10 mouse cellular contexts compared by ENCODE assay signal in genomic region chr1:54898656-54899084, GRCm38 (mm10). TPM values are rescaled to one million over a fixed set of nuclear protein-coding genes. Genes with fewer than 3 reads are reported as not detected.
DNase-seq lines count a peak whose midpoint lies in the region; ATAC-seq and TF ChIP-seq lines count a peak whose summit lies in the region.
"Had no signal": no experiment of that assay in that cellular context is flagged by ENCODE, and none has a peak within 500 bp of the region (broad histone marks: within the 10 kb centered on the region; RNA-seq: fewer than 3 reads in every experiment).

No protein-coding gene starts in this region.

- peaks cover 27% of the 10 kb centered on the region for H3K4me1 ChIP-seq in heart, embryonic 10.5 days
- peaks cover 20% of the 10 kb centered on the region for H3K4me1 ChIP-seq in heart, adult 2 months (ENCODE audit: control insufficient read depth, insufficient read depth, low read length)
- peaks cover 21% of the 10 kb centered on the region for H3K4me1 ChIP-seq in lung, embryonic 14.5 days (ENCODE audit: insufficient read depth)
- peaks cover 37% of the 10 kb centered on the region for H3K4me1 ChIP-seq in embryonic facial prominence, embryonic 14.5 days (ENCODE audit: control insufficient read depth, insufficient read depth, low read length)

- DNase-seq in heart, embryonic 10.5 days (ENCODE audit: low spot score), result peak; percentile 31
- no peak for DNase-seq in heart, adult 2 months
- DNase-seq in lung, embryonic 14.5 days, result peak; percentile 73
- no peak for DNase-seq in lung, postnatal 4 days
- peak; percentile 75 for DNase-seq in embryonic facial prominence, embryonic 14.5 days (ENCODE audit: low spot score)
- no peak for DNase-seq in adrenal gland, postnatal 4 days (ENCODE audit: low spot score in 2 of 2)
- no peak for DNase-seq in layer of hippocampus, adult 8-10 months (ENCODE audit: low spot score in 2 of 2)
- DNase-seq: liver, embryonic 13.5 days had no signal

- intact Hi-C loops in heart, adult 2 months (cut with DNase I), result no loop called here

- H3K36me3 ChIP-seq in heart, embryonic 10.5 days, result no peaks in the 10 kb centered on the region
- peaks cover 19% of the 10 kb centered on the region for H3K36me3 ChIP-seq in heart, adult 2 months (ENCODE audit: control insufficient read depth, insufficient read depth, low read length)
- no peaks in the 10 kb centered on the region for H3K36me3 ChIP-seq in lung, embryonic 14.5 days (ENCODE audit: insufficient read depth)
- 0 out of 2 replicates have a peak, but pooled peaks cover 2% of the 10 kb centered on the region for H3K36me3 ChIP-seq in embryonic facial prominence, embryonic 14.5 days (ENCODE audit: control insufficient read depth, insufficient read depth, low read length)
- no peaks in the 10 kb centered on the region for H3K36me3 ChIP-seq in myocyte (ENCODE audit: control insufficient read depth, insufficient read depth)
- H3K36me3 ChIP-seq: liver, embryonic 13.5 days had no signal

- no peak for TF ChIP-seq POLR2A in heart, adult 2 months (IDR thresholded peaks at IDR 0.05; ENCODE audit: insufficient read depth, low read depth, low read length)
- no peak for TF ChIP-seq POLR2A in myocyte (IDR thresholded peaks at IDR 0.05; ENCODE audit: insufficient read length, low read depth)

- ATAC-seq in lung, embryonic 14.5 days (ENCODE audit: insufficient read depth), result no peak
- peak; percentile 65; the same call in 1 of the 2 replicates for ATAC-seq in embryonic facial prominence, embryonic 14.5 days (ENCODE audit: low read depth)
- ATAC-seq: CD4-positive, CD25-positive, alpha-beta regulatory T cell, adult 4 months had no signal

- no peak overlapping the region for H3ac ChIP-seq in myocyte (ENCODE audit: control insufficient read depth, insufficient read length)

- 35% methylated on average over 5 of the region's 5 CpGs for WGBS in heart, embryonic 10.5 days
- WGBS in heart, adult 2 months, result 15% methylated on average over 5 of the region's 5 CpGs
- 22% methylated on average over 5 of the region's 5 CpGs for WGBS in lung, embryonic 14.5 days
- 20% methylated on average over 5 of the region's 5 CpGs for WGBS in embryonic facial prominence, embryonic 14.5 days

- no peak for TF ChIP-seq CTCF in heart, adult 2 months (IDR thresholded peaks at IDR 0.05)
- TF ChIP-seq CTCF in lung, embryonic 14.5 days (IDR thresholded peaks at IDR 0.05; ENCODE audit: low read depth), result no peak

- no peak overlapping the region for H3K4me3 ChIP-seq in heart, embryonic 10.5 days
- H3K4me3 ChIP-seq in heart, adult 2 months, result no peak overlapping the region
- H3K4me3 ChIP-seq in lung, embryonic 14.5 days (ENCODE audit: low read depth, low read length), result no peak overlapping the region
- H3K4me3 ChIP-seq in embryonic facial prominence, embryonic 14.5 days (ENCODE audit: low read depth, low read length), result no peak overlapping the region
- no peak overlapping the region for H3K4me3 ChIP-seq in myocyte
- H3K4me3 ChIP-seq: liver, embryonic 13.5 days had no signal

- no peaks in the 10 kb centered on the region for H3K27me3 ChIP-seq in heart, embryonic 10.5 days (ENCODE audit: insufficient read depth, poor library complexity, severe bottlenecking)
- H3K27me3 ChIP-seq in heart, adult 2 months (ENCODE audit: control insufficient read depth, insufficient read depth, low read length), result no peaks in the 10 kb centered on the region
- H3K27me3 ChIP-seq in lung, embryonic 14.5 days (ENCODE audit: insufficient read depth, low read length), result no peaks in the 10 kb centered on the region
- H3K27me3 ChIP-seq in embryonic facial prominence, embryonic 14.5 days (replicated peaks; ENCODE audit: control insufficient read depth, insufficient read depth, low read length), result no peaks in the 10 kb centered on the region
- H3K27me3 ChIP-seq in myocyte (ENCODE audit: control insufficient read depth, insufficient read depth, insufficient read length), result no peaks in the 10 kb centered on the region
- H3K27me3 ChIP-seq: liver, embryonic 13.5 days had no signal

- H3K27ac ChIP-seq in heart, embryonic 10.5 days, result no peak overlapping the region
- H3K27ac ChIP-seq in heart, adult 2 months, result no peak overlapping the region
- peak overlapping the region; percentile 13; the same call in 1 of the 2 replicates for H3K27ac ChIP-seq in lung, embryonic 14.5 days (ENCODE audit: low read depth)
- H3K27ac ChIP-seq in embryonic facial prominence, embryonic 14.5 days (replicated peaks; ENCODE audit: low read depth, low read length), result peak overlapping the region; percentile 42; the same call in 1 of the 2 replicates
- H3K27ac ChIP-seq: liver, embryonic 13.5 days had no signal

- H3K4me2 ChIP-seq in lung, embryonic 14.5 days, result no peak overlapping the region
- no peak overlapping the region for H3K4me2 ChIP-seq in embryonic facial prominence, embryonic 14.5 days (ENCODE audit: low read depth, low read length)
- peak overlapping the region; percentile 4 for H3K4me2 ChIP-seq in myocyte (ENCODE audit: low read depth)
- H3K4me2 ChIP-seq: liver, embryonic 13.5 days had no signal

- no peaks in the 10 kb centered on the region; the same call in 1 of the 2 replicates for H3K79me2 ChIP-seq in heart, adult 2 months (replicated peaks; ENCODE audit: control insufficient read depth, insufficient read depth, low read length)
- no peaks in the 10 kb centered on the region for H3K79me2 ChIP-seq in myocyte (ENCODE audit: control insufficient read depth, insufficient read depth)

- no peaks in the 10 kb centered on the region for H3K9me3 ChIP-seq in heart, embryonic 10.5 days
- H3K9me3 ChIP-seq in lung, embryonic 14.5 days (ENCODE audit: low read depth, low read length), result no peaks in the 10 kb centered on the region
- no peaks in the 10 kb centered on the region for H3K9me3 ChIP-seq in embryonic facial prominence, embryonic 14.5 days (ENCODE audit: control insufficient read depth, low read length)
- H3K9me3 ChIP-seq: liver, embryonic 13.5 days had no signal

- H3K9ac ChIP-seq in heart, adult 2 months (ENCODE audit: low read depth, low read length), result no peak overlapping the region
- no peak overlapping the region for H3K9ac ChIP-seq in lung, embryonic 14.5 days
- H3K9ac ChIP-seq in embryonic facial prominence, embryonic 14.5 days (ENCODE audit: low read depth, low read length), result no peak overlapping the region
- H3K9ac ChIP-seq: liver, embryonic 13.5 days had no signal

- no peak for TF ChIP-seq EP300 in heart, adult 2 months (IDR thresholded peaks at IDR 0.05; ENCODE audit: insufficient read depth, low read depth, low read length)

TF ChIP-seq in myocyte, 11 proteins besides CTCF, POLR2A, EP300 and RAD21:
- TF ChIP-seq POLR2AphosphoS2 (IDR thresholded peaks at IDR 0.05; ENCODE audit: insufficient read length, low read depth) (no peak), E2F4 (IDR thresholded peaks at IDR 0.05; ENCODE audit: insufficient read depth) (no peak), CEBPB (IDR thresholded peaks at IDR 0.05; ENCODE audit: insufficient read depth, poor library complexity, severe bottlenecking) (no peak), MAX (IDR thresholded peaks at IDR 0.05; ENCODE audit: low read depth) (no peak), TCF12 (IDR thresholded peaks at IDR 0.05; ENCODE audit: insufficient read depth, poor library complexity, severe bottlenecking) (no peak), REST (IDR thresholded peaks at IDR 0.05; ENCODE audit: insufficient read depth, insufficient read length) (no peak), USF1 (IDR thresholded peaks at IDR 0.05; ENCODE audit: low read depth) (no peak)

RNA-seq across cellular contexts. Expression of gene Ankrd44, which starts 27.5 kb away (rescaled TPM):
- polyA plus RNA-seq in heart, embryonic 10.5 days (2016; fragmentation: Nextera tagmentation; extraction: Ambion mirVana), result 10.9 and 11.9 TPM in 2 replicates
- total RNA-seq in heart, adult 2 months (2021), result 10 to 100 TPM; 10.2 to 10.7 TPM
- 10.2 and 14.8 TPM in 2 replicates for polyA plus RNA-seq in heart, adult 2 months (2012; rRNA removed)
- 18.3 and 22.2 TPM in 2 replicates for polyA plus RNA-seq in lung, embryonic 14.5 days (2014; fragmentation: Nextera tagmentation; extraction: Ambion mirVana)
- polyA plus RNA-seq in embryonic facial prominence, embryonic 14.5 days (2014; fragmentation: Nextera tagmentation; extraction: Ambion mirVana), result 24.8 and 28.9 TPM in 2 replicates
- polyA plus RNA-seq in myocyte (2012; fragmentation: generic; extraction: Trizol), result 4.6 TPM
- 10 to 100 TPM; 38.2 TPM for total RNA-seq in adrenal gland, postnatal 4 days (2021)
- total RNA-seq in layer of hippocampus, adult 8-10 months (2022), result 10 to 100 TPM; 11.5 to 27.2 (median 18.7) TPM

Comparison
In these comparisons a context has a peak if more than half of its experiments do, and no peak if none do; other contexts are left out.
1. DNase-seq: peak in heart, embryonic 10.5 days (single experiment), lung, embryonic 14.5 days (single experiment) and embryonic facial prominence, embryonic 14.5 days (single experiment); none in heart, adult 2 months (0 of 2), lung, postnatal 4 days (0 of 2), adrenal gland, postnatal 4 days (0 of 2) and layer of hippocampus, adult 8-10 months (0 of 2).
2. H3K27ac ChIP-seq: peak in lung, embryonic 14.5 days (single experiment) and embryonic facial prominence, embryonic 14.5 days (single experiment); none in heart, embryonic 10.5 days (single experiment) and heart, adult 2 months (single experiment).